Mouse (Mus musculus) spleen, postnatal 14 days (tissue): ENCODE data around the gene Olfr1049.
"Not testable (repeated sequence)": the region's sequence is repeated elsewhere in the genome, so short reads cannot be mapped to it uniquely, and the experiment has no call there.

Source experiments
- DNase-seq, 2 experiments: peaks; one replicate each; pipeline ENCODE4 v3.0.0; 2021 to 2022; ENCODE audit warnings: low spot score in 2 of 2

Olfr1049 gene

GRCm38 (mm10) chr2:86258228-86258627 is at the start of gene Olfr1049:
TSS of gene Olfr1049 (minus strand) at chr2:86258328.
- DNase-seq = not testable (repeated sequence)

GRCm38 (mm10) chr2:86292155-86292554 is 34.0 kb upstream of the Olfr1049 start, which contains the start of gene Olfr1052:
TSS of gene Olfr1052 (plus strand) at chr2:86292455.
- no peak for DNase-seq

- not testable (repeated sequence) for DNase-seq
These were observed 20.9 kb upstream of the Olfr1049 start, which contains the start of gene Olfr1051 for GRCm38 (mm10) chr2:86278988-86279387. TSS of gene Olfr1051 (minus strand) at chr2:86279088.

DNA sequence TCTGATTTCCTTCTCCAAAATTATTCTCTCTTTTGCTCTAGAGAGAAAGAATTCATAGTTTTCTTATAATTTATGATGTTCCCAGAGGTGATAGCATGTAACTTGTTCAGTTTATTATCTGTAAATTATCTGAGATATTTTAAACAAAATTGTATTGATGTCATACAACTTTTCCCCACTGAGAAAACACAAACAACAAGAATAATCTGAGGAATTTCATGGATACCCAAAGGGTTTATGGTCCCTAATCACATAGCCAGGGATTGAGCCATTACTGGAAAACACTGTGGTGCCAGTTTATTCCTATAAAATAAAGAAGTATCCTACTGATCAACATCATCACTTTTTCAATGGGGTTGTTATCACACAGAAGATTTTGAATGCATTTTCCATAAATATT is 17.9 kb downstream of the Olfr1049 start, which contains the start of gene Olfr1048:
Gene Olfr1048 (minus strand): TSS at position 101 of the 400 bp plus-strand sequence.
- DNase-seq = no peak

DNA sequence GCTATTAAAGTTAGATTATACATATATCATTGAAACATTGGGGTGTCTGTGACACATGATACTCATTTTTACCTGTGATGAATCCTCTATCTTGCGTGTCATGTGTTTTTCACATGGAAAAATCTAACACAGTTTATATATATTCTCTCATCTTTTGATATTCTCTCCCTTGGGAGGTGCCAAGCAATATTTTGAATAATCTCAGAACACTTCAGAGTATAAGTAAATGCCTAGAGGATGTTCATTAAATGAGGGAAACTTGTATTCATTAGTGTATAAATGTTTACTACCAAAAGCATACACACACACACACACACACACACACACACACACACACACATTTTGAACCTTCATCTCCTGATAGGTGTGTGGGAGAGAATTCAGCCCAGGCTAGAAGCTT is 26.8 kb downstream of the Olfr1049 start, which contains the start of gene Olfr1047:
Gene Olfr1047 (minus strand): TSS at position 101 of the 400 bp plus-strand sequence.
- DNase-seq = no peak

- DNase-seq = no peak
These were observed 38.9 kb downstream of the Olfr1049 start, which contains the start of gene Olfr1046 for GRCm38 (mm10) chr2:86219214-86219613. TSS of gene Olfr1046 (minus strand) at chr2:86219314.
